Mouse (Mus musculus) spleen, adult 10 weeks (tissue): ENCODE results near the gene Smok2b. TPM values are rescaled to one million over a fixed set of nuclear protein-coding genes. Genes with fewer than 3 reads are reported as not detected.

ENCODE experiments used
- polyA plus RNA-seq: library from polyadenylated mRNA; stranded (reverse); fragments of 350-450 nt; fragmentation: Illumina TruSeq; extraction: RNeasy Lipid Tissue Mini Kit (QIAGEN cat#74804); gene quantifications from one replicate; pipeline ENCODE4 v1.2.3, GENCODE M21; 2015; ENCODE audit warnings: low replicate concordance; ENCODE audit not compliant: insufficient read depth

Smok2b gene
- not detected for polyA plus RNA-seq

GRCm38 (mm10) chr17:13229957-13230356 is at the start of gene Smok2b:
Gene Smok2b (plus strand): TSS chr17:13230257.

GRCm38 (mm10) chr17:13220888-13221287 is 9.2 kb upstream of the Smok2b start, which contains the start of gene Smok2a:
Gene Smok2a (plus strand): TSS chr17:13221188.

Other genes with a start within 250 kb of the Smok2b start
- 184 TPM for gene Wtap, start 236.1 kb upstream of the Smok2b start, polyA plus RNA-seq
- gene Sod2, start 223.4 kb upstream of the Smok2b start, polyA plus RNA-seq: 43.3 TPM
- gene Gpr31b, start 178.0 kb upstream of the Smok2b start, polyA plus RNA-seq: not detected
- gene Tcp10b, start 169.2 kb upstream of the Smok2b start, polyA plus RNA-seq: not detected
- gene Unc93a, start 98.4 kb upstream of the Smok2b start, polyA plus RNA-seq: not detected
- gene Smok2a, start 9.1 kb upstream of the Smok2b start, polyA plus RNA-seq: not detected
- gene Tcp10c, start 124.3 kb downstream of the Smok2b start, polyA plus RNA-seq: not detected